Mouse (Mus musculus) neural tube, embryonic 11.5 days (tissue): ENCODE measurements around the gene Grm4. TPM values are rescaled to one million over a fixed set of nuclear protein-coding genes. Genes with fewer than 3 reads are reported as not detected.

ENCODE experiments used
- ATAC-seq: fragments of 200-750 bp; cut with Nextera tagmentation; 2 replicates; pipeline ENCODE4 v1.8.0; 2017; ENCODE audit warnings: moderate number of reproducible peaks, mild to moderate bottlenecking, moderate TSS enrichment, moderate library complexity; ENCODE audit not compliant: insufficient read depth, low FRiP score, low TSS enrichment
- DNase-seq: peaks from one replicate; pipeline ENCODE4 v3.0.0-alpha.2; 2015; ENCODE audit warnings: low spot score
- H3K27ac ChIP-seq: fragments of 300-500 bp; sonication (generic); 2 replicates; pipeline ENCODE4 v1.5.1; 2014; ENCODE audit warnings: low read depth, mild to moderate bottlenecking, low read length
- H3K27me3 ChIP-seq: fragments of 300-500 bp; sonication (generic); 2 replicates; pipeline ENCODE4 v1.6.1; 2014; ENCODE audit warnings: mild to moderate bottlenecking, low read length, mixed read lengths; ENCODE audit not compliant: control insufficient read depth, insufficient read depth
- H3K36me3 ChIP-seq: fragments of 300-500 bp; sonication (generic); 2 replicates; pipeline ENCODE4 v1.6.1; 2014; ENCODE audit warnings: mild to moderate bottlenecking, low read length, moderate library complexity, mixed read lengths; ENCODE audit not compliant: control insufficient read depth, insufficient read depth
- H3K4me1 ChIP-seq: fragments of 300-500 bp; sonication (generic); 2 replicates; pipeline ENCODE4 v1.6.1; 2014; ENCODE audit warnings: low read length, mixed read lengths; ENCODE audit not compliant: control insufficient read depth, insufficient read depth
- H3K4me2 ChIP-seq: fragments of 300-500 bp; sonication (generic); 2 replicates; pipeline ENCODE4 v1.6.1; 2014; ENCODE audit warnings: low read depth, mild to moderate bottlenecking, moderate library complexity
- H3K4me3 ChIP-seq: fragments of 300-500 bp; sonication (generic); 2 replicates; pipeline ENCODE4 v1.5.1; 2014; ENCODE audit warnings: low read depth, low read length
- H3K9ac ChIP-seq: fragments of 300-500 bp; sonication (generic); 2 replicates; pipeline ENCODE4 v1.6.1; 2014; ENCODE audit warnings: mild to moderate bottlenecking, low read length
- H3K9me3 ChIP-seq: fragments of 300-500 bp; sonication (generic); 2 replicates; pipeline ENCODE4 v1.6.1; 2016; ENCODE audit warnings: low read length; ENCODE audit not compliant: control insufficient read depth
- WGBS: fragments of 180-500 bp; shearing (Covaris S2); extraction: QIAGEN DNeasy Blood & Tissue Kit; methylation state at CpG from one replicate; pipeline ENCODE4 v1.1.7; 2014; 5-methylcytosine and 5-hydroxymethylcytosine counted together
- polyA plus RNA-seq: library from polyadenylated mRNA; unstranded; fragments of >200 nt; fragmentation: Nextera tagmentation; extraction: Ambion mirVana; gene quantifications from 2 replicates; pipeline ENCODE4 v1.2.1, GENCODE M21; 2014

Gene Grm4
- polyA plus RNA-seq, 1 experiment from 2014 or later, result 2.5 TPM

- ATAC-seq (no peak), DNase-seq (no peak)
- H3K4me2 ChIP-seq, result no peak overlapping the region
- H3K9me3 ChIP-seq, result no peaks in the 10 kb centered on the region
- no peak overlapping the region for H3K9ac ChIP-seq
- H3K36me3 ChIP-seq, result no peaks in the 10 kb centered on the region; the same call in 1 of the 2 replicates
- H3K4me3 ChIP-seq, result no peak overlapping the region
- H3K27ac ChIP-seq, result peak overlapping the region; percentile 17; the same call in 1 of the 2 replicates
- WGBS, result 30% methylated on average over 9 of the region's 9 CpGs
- no peaks in the 10 kb centered on the region for H3K27me3 ChIP-seq
- H3K4me1 ChIP-seq, result peaks cover 6% of the 10 kb centered on the region; the same call in 1 of the 2 replicates
These were observed 91.4 kb downstream of the Grm4 start for GRCm38 (mm10) chr17:27429757-27430156.

- peaks cover 14% of the 10 kb centered on the region for H3K4me1 ChIP-seq
- DNase-seq (no peak), ATAC-seq (no peak)
- H3K36me3 ChIP-seq, result no peaks in the 10 kb centered on the region; the same call in 1 of the 2 replicates
- H3K9ac ChIP-seq, result no peak overlapping the region
- H3K4me2 ChIP-seq, result no peak overlapping the region
- no peaks in the 10 kb centered on the region for H3K9me3 ChIP-seq
- no peak overlapping the region for H3K27ac ChIP-seq
- WGBS, result 85% methylated on average over 2 of the region's 2 CpGs
- no peak overlapping the region for H3K4me3 ChIP-seq
- H3K27me3 ChIP-seq, result no peaks in the 10 kb centered on the region
These were observed 96.2 kb downstream of the Grm4 start for GRCm38 (mm10) chr17:27425016-27425415.

GRCm38 (mm10) chr17:27424356-27424755 is 96.8 kb downstream of the Grm4 start:
- no peak overlapping the region for H3K9ac ChIP-seq
- no peak for DNase-seq
- no peak for ATAC-seq
- peaks cover 14% of the 10 kb centered on the region for H3K4me1 ChIP-seq
- no peak overlapping the region for H3K4me2 ChIP-seq
- no peak overlapping the region for H3K4me3 ChIP-seq
- no peaks in the 10 kb centered on the region for H3K27me3 ChIP-seq
- H3K36me3 ChIP-seq, result no peaks in the 10 kb centered on the region; the same call in 1 of the 2 replicates
- WGBS, result 74% methylated on average over 6 of the region's 6 CpGs
- H3K9me3 ChIP-seq, result no peaks in the 10 kb centered on the region
- H3K27ac ChIP-seq, result no peak overlapping the region

- H3K4me2 ChIP-seq, result no peak overlapping the region; the same call in 1 of the 2 replicates
- peak overlapping the region; percentile 3; the same call in 1 of the 2 replicates for H3K9ac ChIP-seq
- peaks cover 14% of the 10 kb centered on the region for H3K4me1 ChIP-seq
- no peaks in the 10 kb centered on the region for H3K27me3 ChIP-seq
- 17% methylated on average over 10 of the region's 10 CpGs for WGBS
- DNase-seq (no peak), ATAC-seq (no peak)
- H3K4me3 ChIP-seq, result no peak overlapping the region
- H3K36me3 ChIP-seq, result no peaks in the 10 kb centered on the region
- peak overlapping the region; percentile 60 for H3K27ac ChIP-seq
- no peaks in the 10 kb centered on the region for H3K9me3 ChIP-seq
These were observed 98.3 kb downstream of the Grm4 start for GRCm38 (mm10) chr17:27422726-27423381.

GRCm38 (mm10) chr17:27422371-27422725 is 98.9 kb downstream of the Grm4 start:
- H3K9ac ChIP-seq, result no peak overlapping the region
- 18% methylated on average over 6 of the region's 6 CpGs for WGBS
- no peaks in the 10 kb centered on the region for H3K9me3 ChIP-seq
- H3K27me3 ChIP-seq, result no peaks in the 10 kb centered on the region
- H3K4me3 ChIP-seq, result no peak overlapping the region
- ATAC-seq, result no peak
- H3K27ac ChIP-seq, result peak overlapping the region; percentile 60
- H3K4me2 ChIP-seq, result peak overlapping the region; percentile 10; the same call in 1 of the 2 replicates
- no peaks in the 10 kb centered on the region for H3K36me3 ChIP-seq
- DNase-seq, result no peak
- H3K4me1 ChIP-seq, result peaks cover 14% of the 10 kb centered on the region

GRCm38 (mm10) chr17:27421837-27422236 is 99.4 kb downstream of the Grm4 start:
- ATAC-seq, result no peak
- Histone ChIP-seq H3K9me3 (no peaks in the 10 kb centered on the region), H3K4me2 (no peak overlapping the region), H3K36me3 (no peaks in the 10 kb centered on the region), H3K27me3 (no peaks in the 10 kb centered on the region), H3K4me3 (no peak overlapping the region), H3K9ac (no peak overlapping the region), H3K27ac (no peak overlapping the region), H3K4me1 (peaks cover 14% of the 10 kb centered on the region)
- WGBS, result 40% methylated on average over 8 of the region's 8 CpGs
- DNase-seq, result no peak

GRCm38 (mm10) chr17:27409006-27409405 is 112.2 kb downstream of the Grm4 start:
- WGBS, result 79% methylated on average over 5 of the region's 5 CpGs
- no peak overlapping the region for H3K9ac ChIP-seq

GRCm38 (mm10) chr17:27408531-27408930 is 112.7 kb downstream of the Grm4 start:
- ATAC-seq (no peak), DNase-seq (no peak)
- Histone ChIP-seq H3K4me3 (no peak overlapping the region), H3K4me1 (no peaks in the 10 kb centered on the region), H3K4me2 (no peak overlapping the region), H3K9me3 (no peaks in the 10 kb centered on the region), H3K36me3 (no peaks in the 10 kb centered on the region), H3K9ac (no peak overlapping the region), H3K27ac (no peak overlapping the region), H3K27me3 (no peaks in the 10 kb centered on the region)
- WGBS, result 78% methylated on average over 5 of the region's 5 CpGs

More at GRCm38 (mm10) chr17:27409006-27409405, 112.2 kb downstream of the Grm4 start:
- H3K27me3 ChIP-seq, result no peaks in the 10 kb centered on the region
- DNase-seq (no peak), ATAC-seq (no peak)
- H3K36me3 ChIP-seq, result no peaks in the 10 kb centered on the region
- H3K27ac ChIP-seq, result no peak overlapping the region
- H3K4me2 ChIP-seq, result no peak overlapping the region
- H3K4me3 ChIP-seq, result no peak overlapping the region
- H3K9me3 ChIP-seq, result no peaks in the 10 kb centered on the region
- H3K4me1 ChIP-seq, result no peaks in the 10 kb centered on the region

GRCm38 (mm10) chr17:27406956-27407355 is 114.2 kb downstream of the Grm4 start:
- H3K4me3 ChIP-seq, result no peak overlapping the region
- no peaks in the 10 kb centered on the region for H3K27me3 ChIP-seq
- no peak overlapping the region for H3K4me2 ChIP-seq
- H3K9me3 ChIP-seq, result no peaks in the 10 kb centered on the region
- 0 out of 2 replicates have a peak, but pooled peaks cover under 1% of the 10 kb centered on the region for H3K4me1 ChIP-seq
- no peak overlapping the region for H3K9ac ChIP-seq
- 90% methylated on average over 4 of the region's 4 CpGs for WGBS
- DNase-seq, result no peak
- H3K27ac ChIP-seq, result no peak overlapping the region
- H3K36me3 ChIP-seq, result no peaks in the 10 kb centered on the region
- ATAC-seq, result no peak
